Mouse (Mus musculus): Measurements from ENCODE around the gene Nr0b2. TPM values are rescaled to one million over a fixed set of nuclear protein-coding genes. Genes with fewer than 3 reads are reported as not detected.

Gene Nr0b2
- polyA plus RNA-seq, 1 experiment, result 1.5 TPM

DNA sequence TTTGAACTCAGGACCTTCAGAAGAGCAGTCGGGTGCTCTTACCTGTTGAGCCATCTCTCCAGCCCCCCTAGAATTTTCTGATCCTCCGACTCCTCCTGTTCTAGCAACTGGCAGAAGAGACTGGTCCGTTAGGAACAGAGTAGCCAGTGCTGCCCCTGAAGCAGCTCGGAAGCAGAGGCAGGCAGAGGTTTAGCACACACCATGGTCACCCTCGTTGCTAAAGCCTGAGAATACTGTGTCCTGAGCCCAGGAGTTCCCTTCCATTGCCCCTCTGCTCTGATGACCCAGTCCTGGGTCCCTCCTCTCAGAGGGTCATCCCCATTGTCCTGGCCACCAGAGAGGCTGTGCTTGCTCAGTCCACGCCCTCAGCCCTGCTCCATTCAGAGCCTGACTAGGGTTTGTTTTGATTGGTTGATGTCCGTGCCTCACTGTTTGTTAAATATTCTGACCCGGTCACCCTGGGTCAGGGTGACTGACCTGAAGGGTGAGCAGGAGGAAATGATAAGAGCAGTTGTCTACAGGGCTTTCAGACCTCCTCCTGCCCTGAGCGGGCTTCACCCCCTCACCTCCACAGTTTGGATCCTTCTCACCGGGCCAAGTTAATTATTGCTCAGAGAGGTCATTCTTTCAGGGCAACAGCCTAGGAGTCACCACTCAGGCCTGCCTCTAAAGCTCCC, 4.0 kb downstream of the Nr0b2 start:
- no peak for DNase-seq (ENCODE audit: low read depth, low spot score)
- WGBS, result 43% methylated on average over 10 of the region's 10 CpGs

DNA sequence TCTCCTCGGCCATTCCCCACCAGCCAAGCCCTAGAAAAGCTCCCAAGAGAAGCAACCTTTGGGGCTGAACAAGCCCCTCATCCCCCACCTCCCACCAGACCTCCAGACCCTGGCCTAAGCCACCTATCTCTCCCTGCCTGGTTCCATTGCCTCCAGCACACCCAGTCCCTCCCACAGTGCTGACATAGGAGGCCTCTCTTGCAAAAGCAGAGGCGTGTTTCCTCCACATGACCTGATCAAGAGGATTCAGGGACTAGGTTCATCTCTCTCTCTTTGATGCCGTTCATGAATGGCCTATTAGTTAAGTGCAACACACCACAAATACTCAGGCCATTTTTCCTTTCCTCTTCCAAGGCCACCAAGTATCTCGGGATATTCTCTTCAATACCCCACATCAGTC, 6.7 kb downstream of the Nr0b2 start:
- 62% methylated on average over 4 of the region's 4 CpGs for WGBS
- no peak for DNase-seq (ENCODE audit: low read depth, low spot score)

DNA sequence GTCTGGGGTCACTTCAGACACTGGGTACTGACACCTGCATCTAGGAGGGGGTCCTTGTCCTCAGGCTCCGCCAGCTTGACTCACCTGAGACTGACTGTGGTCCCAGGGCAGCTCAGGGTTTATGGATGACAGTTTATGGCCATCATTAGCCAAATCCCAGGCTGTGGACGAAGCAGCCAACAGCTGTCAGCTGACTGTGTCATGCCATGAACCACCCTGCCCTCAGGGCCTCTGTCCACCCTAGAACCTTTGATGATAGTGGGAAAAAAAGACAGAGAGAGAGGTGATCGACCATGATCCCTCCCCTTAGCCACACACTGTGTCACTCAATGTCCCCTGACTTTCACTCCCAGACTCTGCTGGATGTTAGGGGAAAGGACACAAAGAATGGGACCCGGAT, 8.4 kb downstream of the Nr0b2 start:
- WGBS, result 31% methylated on average over 4 of the region's 4 CpGs
- DNase-seq (ENCODE audit: low read depth, low spot score), result no peak

- WGBS, result 23% methylated on average over 11 of the region's 11 CpGs
- DNase-seq (ENCODE audit: low read depth, low spot score), result no peak
Measured at GRCm38 (mm10) chr4:133563123-133563571, 10.0 kb downstream of the Nr0b2 start.

GRCm38 (mm10) chr4:133567251-133567650, 14.1 kb downstream of the Nr0b2 start:
- WGBS, result 11% methylated on average over 8 of the region's 8 CpGs
- no peak for DNase-seq (ENCODE audit: low read depth, low spot score)

DNA sequence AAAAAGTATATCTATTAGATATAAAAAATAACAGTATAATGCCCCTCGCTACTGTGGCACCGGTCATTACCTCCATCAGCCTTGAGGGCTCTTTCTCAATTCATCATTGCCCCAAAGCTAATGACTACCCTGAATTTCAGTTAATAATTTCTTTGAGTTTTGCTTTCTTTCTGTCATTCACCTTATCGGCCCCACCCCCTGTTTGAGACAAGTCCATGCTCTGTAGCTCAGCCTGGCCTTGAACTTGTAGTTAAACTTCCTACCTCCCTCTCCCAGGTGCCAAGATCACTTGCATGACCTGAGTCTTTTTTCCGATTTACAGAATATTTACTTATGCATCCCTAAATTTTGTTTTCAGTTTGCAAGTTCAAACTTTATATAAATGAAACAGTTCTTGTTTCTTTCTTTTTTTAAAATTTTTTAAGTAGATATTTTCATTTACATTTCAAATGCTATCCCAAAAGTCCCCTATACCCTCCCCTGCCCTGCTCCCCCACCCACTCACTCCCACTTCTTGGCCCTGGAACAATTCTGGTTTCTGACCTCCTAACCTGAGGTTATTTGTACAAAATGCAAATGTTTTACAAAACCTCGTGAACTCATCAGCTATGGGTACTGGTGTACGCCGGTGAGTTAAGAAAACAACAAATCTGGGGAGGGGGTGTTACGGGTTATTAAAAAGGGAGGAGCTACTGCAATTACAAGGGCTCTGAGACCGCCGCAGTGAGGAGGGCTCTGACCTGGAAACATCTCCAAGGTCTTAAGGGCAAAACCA, 16.3 kb downstream of the Nr0b2 start:
- WGBS, result 51% methylated on average over 10 of the region's 10 CpGs
- no peak for DNase-seq (ENCODE audit: low read depth, low spot score)

- 16% methylated on average over 10 of the region's 10 CpGs for WGBS
- DNase-seq (ENCODE audit: low read depth, low spot score), result no peak
Measured at GRCm38 (mm10) chr4:133570066-133570466, 16.9 kb downstream of the Nr0b2 start.

DNA sequence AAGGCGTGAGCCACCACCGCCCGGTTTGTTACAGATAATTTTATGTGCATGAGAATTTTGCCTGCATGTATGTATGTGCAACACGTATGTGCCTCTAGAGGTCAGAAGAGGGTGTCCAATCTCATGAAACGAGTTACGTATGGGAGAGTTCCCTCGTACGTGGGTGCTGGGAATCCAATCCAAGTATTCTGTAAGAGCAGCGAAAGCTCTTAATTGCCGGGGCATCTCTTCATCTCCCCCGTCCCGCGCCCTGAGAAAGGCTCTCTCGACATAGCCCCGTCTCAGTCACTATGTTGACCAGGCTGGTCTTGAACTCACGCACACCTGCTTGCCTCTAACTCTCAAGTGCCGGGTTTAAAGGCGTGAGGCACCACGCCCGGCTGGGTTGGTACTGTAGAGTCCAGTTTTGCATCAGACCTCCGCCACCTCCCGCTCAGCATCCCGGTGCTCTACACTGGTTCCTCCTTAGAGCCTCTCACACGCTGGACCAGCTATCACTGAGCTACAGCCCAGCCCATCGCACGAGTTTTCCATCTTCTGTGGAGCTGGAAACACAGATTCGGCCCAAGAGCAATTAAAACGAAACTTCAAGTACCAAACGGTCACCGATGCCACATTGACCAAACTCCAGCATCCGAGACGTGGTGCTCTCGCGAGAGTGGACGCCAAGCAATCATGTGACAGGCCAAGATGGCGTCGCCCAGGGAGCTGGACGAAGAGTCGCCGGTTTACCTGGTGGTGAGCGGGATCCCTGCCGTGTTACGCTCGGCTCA, 21.1 kb downstream of the Nr0b2 start, which contains the start of gene Gpatch3:
Gene Gpatch3 (plus strand): TSS at position 676 of the 773 bp plus-strand sequence.
- DNase-seq (ENCODE audit: low read depth, low spot score), result peak; percentile 93
- WGBS, result 3% methylated on average over 44 of the region's 44 CpGs

DNA sequence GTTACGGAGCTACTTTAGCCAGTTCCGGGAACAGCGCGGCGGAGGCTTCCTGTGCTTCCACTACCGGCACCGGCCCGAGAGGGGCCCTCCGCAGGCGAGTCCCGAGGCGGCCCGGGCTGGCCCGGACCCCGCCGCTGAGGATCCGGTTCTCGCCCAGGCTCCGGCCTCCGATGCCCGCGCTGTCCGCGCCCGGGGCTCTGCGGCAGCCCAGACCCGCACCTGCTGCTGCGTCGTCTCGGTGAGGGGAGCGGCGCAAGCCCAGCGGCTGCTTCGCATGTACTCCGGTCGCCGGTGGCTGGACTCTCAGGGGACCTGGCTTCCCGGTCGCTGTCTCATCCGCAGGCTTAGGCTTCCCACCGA, 21.6 kb downstream of the Nr0b2 start:
- WGBS, result under 1% methylated on average over 41 of the region's 41 CpGs
- DNase-seq (ENCODE audit: low read depth, low spot score), result no peak

DNA sequence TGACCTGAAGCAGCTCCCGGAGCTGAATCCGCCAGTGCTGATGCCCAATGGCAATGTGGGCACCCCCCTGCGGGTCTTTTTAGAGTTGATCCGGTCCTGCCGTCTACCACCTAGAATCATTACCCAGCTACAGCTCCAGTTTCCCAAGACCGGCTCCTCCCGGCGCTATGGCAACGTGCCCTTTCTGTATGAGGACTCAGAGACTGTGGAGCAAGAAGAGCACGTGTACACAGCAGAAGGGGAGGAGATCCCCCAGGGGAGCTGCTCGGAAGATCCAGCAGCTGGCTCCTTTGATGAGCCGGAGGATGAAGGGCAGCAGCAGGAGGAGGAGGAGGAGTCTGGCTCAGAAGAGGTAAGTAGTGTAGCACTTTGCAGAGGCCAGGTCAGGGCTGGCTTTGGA, 24.8 kb downstream of the Nr0b2 start:
- WGBS, result 75% methylated on average over 12 of the region's 12 CpGs
- DNase-seq (ENCODE audit: low read depth, low spot score), result no peak

GRCm38 (mm10) chr4:133583690-133584058, 30.5 kb downstream of the Nr0b2 start:
- no peak for DNase-seq (ENCODE audit: low read depth, low spot score)
- 49% methylated on average over 6 of the region's 6 CpGs for WGBS

GRCm38 (mm10) chr4:133584059-133584951, 31.1 kb downstream of the Nr0b2 start, which contains the start of gene Gpn2:
Gene Gpn2 (plus strand): TSS chr4:133584362.
- peak; percentile 86 for DNase-seq (ENCODE audit: low read depth, low spot score)
- WGBS, result under 1% methylated on average over 65 of the region's 65 CpGs

DNA sequence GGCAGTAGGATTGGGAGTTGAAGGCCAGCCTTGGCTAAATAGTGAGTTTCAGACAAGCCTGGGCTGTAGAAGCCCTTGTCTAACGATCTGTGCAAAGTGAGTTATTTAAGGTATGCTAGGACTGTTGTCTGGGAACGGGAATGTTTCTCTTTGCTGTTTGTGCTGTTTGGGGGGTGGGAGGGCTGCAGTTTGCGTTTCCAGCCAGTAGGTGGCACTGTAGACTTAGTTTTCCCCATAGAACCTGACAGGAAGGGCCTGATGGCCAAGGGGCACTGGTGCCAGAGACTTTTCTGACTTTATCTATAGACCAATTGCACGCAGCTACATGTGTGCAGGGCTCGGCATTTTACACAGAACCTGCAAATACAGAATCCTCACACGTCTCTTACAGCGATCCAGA, 39.4 kb downstream of the Nr0b2 start:
- WGBS, result 22% methylated on average over 7 of the region's 7 CpGs
- no peak for DNase-seq (ENCODE audit: low read depth, low spot score)

GRCm38 (mm10) chr4:133595538-133595937, 42.4 kb downstream of the Nr0b2 start:
- WGBS, result 81% methylated on average over 7 of the region's 7 CpGs
- no peak for DNase-seq (ENCODE audit: low read depth, low spot score)

- WGBS, result 84% methylated on average over 6 of the region's 6 CpGs
- no peak for DNase-seq (ENCODE audit: low read depth, low spot score)
Measured at GRCm38 (mm10) chr4:133596084-133596483, 42.9 kb downstream of the Nr0b2 start.

DNA sequence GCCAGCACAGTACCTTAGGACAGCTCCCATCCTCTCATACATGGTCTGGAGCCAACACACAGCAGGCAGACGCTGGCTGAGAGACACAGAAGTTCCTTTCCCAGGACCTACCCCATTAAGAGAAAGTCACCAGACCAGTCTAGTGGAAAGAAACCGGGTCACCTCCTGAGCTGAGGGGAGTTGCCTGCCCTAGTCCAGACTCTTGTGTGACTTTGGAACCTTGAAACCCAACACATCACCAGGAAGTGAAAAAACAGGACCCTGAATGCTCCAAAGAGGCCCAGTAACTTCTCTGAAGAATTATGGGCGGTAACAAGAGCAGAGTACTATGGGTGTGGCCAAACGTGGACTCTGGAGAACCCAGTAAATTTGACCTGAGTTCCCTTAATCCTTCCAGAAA, 45.4 kb downstream of the Nr0b2 start:
- DNase-seq (ENCODE audit: low read depth, low spot score), result peak; percentile 85
- WGBS, result 17% methylated on average over 4 of the region's 4 CpGs

DNA sequence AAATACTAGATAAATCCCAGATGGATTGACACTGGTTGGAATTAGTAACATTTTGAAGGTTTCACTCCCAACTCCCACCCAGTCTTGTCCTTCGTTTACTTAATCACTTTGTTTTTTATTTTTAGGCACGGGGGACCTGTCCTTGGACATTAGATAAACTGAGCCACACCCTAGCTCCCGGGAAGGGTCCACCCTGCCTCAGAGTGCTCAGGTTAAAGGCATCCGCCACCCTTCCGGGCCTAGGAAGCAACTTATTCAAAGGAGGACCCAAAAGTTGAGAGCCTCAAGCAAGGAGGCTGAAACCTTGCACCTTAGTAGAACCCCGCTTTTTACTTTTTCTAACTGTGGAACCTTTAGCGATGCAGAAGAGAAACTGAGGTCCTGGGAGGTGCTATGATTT, 45.9 kb downstream of the Nr0b2 start:
- 13% methylated on average over 7 of the region's 7 CpGs for WGBS
- no peak for DNase-seq (ENCODE audit: low read depth, low spot score)

DNA sequence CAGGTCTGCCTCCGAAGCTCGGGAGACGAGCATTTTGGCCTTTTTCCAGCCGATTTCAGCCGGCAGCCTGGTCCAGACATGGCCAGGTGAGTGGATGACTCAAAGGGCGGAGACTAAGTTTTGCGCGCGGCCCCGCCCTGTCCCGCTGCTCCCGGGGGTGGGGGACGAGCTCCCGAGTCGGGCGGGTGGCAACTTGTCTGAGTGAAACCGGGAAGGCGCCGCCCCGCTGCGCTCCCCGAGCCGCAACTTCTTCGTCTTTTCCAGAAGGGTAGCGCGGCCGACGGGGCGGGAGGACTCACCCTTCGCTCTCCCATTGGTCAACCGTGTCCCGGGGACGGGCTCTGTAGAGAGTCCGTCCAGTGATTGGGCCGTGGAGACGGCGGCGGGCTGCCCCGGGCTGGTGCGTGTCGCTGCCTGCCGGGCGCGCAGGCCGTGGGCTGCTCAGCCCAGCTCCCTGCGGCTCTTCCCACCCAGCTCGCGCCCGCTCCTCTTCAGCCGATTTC, 46.4 kb downstream of the Nr0b2 start:
- peak; percentile 88 for DNase-seq (ENCODE audit: low read depth, low spot score)
- under 1% methylated on average over 50 of the region's 50 CpGs for WGBS

DNA sequence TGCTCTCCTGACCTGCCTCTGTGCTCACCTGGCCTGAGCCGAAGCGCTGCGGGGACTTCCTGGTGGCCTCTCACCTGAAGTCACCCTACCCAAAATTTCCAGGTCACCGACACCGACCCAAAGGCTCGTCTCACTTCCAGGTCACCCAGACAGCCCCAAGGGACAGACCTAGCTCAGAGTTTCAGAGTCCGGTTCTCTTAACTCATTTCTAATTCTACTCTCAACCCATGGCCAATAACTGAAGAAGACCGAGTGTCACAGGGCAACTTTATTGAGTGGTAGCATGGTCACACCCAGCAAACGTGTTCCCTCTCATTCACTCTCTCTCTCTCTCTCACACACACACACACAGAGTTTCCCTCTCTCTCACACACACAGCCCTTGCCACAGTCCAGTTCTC, 47.1 kb downstream of the Nr0b2 start:
- DNase-seq (ENCODE audit: low read depth, low spot score), result no peak
- 7% methylated on average over 9 of the region's 9 CpGs for WGBS
